Mouse (Mus musculus) thymus, postnatal 36 days (tissue): Measurements from ENCODE around the gene Atxn10.
"Not testable (repeated sequence)": the region's sequence is repeated elsewhere in the genome, so short reads cannot be mapped to it uniquely, and the experiment has no call there.

ENCODE experiments used
- DNase-seq, 2 experiments: peaks; one replicate each; pipeline ENCODE4 v3.0.0; 2022; ENCODE audit warnings: mixed read lengths in 2 of 2

The Atxn10 gene

DNA sequence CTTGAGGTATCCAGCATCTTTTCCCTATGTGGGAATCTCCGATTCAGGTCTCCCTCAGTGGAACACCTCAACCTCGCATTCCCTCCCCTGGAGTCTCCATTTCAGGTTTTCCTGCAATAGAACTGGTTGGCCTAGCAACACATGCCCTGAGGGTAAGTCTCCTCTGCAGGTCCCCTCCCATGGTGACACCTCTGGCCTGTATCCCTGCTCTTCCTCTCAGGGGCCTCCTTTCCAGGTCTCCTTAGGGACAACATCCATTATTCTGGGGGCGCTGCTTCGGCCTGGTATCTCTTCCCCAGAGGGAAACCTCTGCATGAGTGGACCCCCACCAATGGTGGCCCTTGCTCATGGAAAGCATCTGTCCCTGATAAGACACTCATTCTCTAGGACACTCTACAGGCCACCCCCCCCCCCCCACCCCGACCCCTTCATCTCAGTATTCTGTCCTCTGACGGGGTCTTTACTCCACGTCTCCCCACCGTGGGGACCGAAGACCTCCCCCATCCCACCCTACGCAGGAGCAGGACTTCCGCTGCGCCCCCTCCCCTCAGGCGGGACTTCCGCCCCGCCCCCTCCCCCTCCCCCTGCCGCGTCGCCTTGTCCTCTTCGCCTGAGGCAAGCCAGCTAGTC lies at the start of gene Atxn10:
Gene Atxn10, plus strand, starts transcription at position 575 of the 630 bp plus-strand sequence.
- DNase-seq = no peak

- DNase-seq = no peak
Observed at GRCm38 (mm10) chr15:85294632-85295031, 41.4 kb upstream of the Atxn10 start.

DNA sequence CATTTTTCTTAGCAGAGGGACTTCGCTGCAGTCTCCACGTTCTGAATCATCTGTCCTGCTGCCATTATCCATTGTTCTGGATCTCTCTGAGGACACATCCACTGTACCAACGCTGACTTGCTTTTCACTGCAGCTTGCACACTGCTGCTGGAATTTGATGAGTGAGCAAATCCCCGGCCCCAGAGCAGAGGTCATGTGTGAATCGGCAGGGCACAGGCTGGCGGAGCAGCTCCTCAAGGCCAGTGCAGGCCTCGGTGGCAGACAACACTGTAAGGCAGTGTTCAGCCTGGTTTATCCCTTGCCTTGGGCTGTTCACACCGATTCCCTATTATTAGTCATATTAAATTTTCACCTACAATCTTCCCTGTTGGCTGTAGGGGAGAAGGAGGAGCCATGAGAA lies 40.5 kb upstream of the Atxn10 start:
- no peak for DNase-seq

DNA sequence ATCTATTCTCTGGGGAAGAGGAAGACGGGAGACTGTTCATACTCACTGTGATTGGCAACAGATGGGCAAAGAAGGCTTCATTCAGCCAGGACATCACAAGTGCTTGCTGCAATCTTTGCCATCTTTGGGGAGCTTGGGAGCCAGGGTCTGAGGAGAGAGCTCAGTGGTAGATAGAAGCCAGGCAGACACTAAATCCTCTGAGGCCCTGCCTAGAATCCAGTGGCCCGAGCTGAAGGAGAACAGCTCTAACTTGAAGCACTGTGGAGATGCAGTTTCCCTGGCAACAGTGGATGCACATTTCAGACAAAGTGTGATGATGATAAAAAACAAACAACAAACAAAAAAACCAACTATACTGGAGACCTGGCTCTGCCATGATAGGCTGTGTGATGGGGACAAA lies 40.1 kb upstream of the Atxn10 start:
- DNase-seq = no peak

DNA sequence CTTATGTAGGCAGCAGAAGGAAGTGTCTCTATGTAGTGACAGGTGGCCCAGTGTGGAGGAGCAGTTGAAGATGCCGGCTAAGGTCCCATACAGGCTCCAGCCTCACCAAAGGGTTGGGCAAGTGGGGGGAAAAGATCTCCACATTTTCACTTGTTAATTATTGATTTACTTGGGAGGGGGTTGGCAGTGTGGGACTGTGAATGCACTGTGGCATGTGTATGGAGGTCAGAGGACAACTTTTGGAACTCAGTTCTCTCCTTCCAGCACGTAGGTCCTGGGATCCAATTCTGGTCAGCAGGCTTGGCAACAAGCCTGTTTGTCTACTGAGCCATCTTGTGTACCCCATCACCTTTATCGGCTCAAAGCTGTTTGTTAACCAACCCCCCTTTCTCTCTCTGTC lies 39.5 kb upstream of the Atxn10 start:
- no peak for DNase-seq

DNA sequence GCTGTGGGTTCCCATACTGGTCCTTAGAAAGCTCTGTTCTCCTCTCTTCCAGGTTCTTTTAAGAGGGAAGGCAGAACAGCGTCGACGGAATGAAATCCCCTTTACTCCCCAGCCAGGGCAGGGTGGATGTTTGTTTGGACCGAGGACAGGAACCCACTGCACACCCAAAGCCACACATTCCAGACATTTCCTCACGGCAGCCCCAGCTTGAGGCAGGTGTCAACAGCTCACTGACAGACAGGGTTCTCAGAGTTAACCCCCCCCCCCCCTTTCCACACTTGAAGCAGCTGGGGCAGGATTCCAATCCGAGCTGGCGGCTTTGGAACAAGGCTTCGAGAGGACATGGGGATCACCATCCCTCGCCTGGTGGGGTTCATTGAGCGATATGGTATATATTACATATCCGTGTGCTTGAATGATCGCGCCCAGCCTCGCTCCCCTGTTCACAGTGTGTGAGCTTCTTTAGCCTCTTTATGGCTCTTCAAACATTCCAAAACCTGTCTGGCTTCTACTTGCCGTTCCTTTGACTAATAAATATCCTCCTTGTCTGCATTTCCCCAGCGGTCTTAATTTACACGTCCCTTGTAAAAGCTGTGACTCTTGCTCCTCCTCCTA lies 37.8 kb upstream of the Atxn10 start:
- DNase-seq = no peak

- no peak for DNase-seq
Observed at GRCm38 (mm10) chr15:85298946-85299345, 37.1 kb upstream of the Atxn10 start.

DNA sequence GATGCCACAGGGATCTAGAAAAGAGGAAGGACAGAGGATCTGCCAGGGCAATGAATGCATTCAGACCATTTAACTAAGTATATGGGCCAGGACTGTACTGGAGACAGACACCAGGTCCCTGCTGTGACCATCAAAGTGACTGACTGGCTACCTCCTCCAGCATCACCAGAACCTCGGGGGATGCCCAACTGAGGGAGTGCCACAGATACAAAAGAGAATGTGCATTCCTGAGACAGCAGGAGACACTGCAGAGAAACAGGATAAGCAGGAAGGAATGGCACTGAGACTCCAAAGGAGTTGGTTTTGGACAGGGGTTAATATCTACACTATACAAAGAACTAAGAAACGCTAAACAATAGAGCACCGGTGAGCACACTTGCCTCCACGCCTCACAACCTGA lies 32.8 kb upstream of the Atxn10 start:
- DNase-seq = no peak

GRCm38 (mm10) chr15:85303976-85304375 lies 32.1 kb upstream of the Atxn10 start:
- DNase-seq = no peak

- DNase-seq = no peak
Observed at GRCm38 (mm10) chr15:85307061-85307660, 28.9 kb upstream of the Atxn10 start.

DNA sequence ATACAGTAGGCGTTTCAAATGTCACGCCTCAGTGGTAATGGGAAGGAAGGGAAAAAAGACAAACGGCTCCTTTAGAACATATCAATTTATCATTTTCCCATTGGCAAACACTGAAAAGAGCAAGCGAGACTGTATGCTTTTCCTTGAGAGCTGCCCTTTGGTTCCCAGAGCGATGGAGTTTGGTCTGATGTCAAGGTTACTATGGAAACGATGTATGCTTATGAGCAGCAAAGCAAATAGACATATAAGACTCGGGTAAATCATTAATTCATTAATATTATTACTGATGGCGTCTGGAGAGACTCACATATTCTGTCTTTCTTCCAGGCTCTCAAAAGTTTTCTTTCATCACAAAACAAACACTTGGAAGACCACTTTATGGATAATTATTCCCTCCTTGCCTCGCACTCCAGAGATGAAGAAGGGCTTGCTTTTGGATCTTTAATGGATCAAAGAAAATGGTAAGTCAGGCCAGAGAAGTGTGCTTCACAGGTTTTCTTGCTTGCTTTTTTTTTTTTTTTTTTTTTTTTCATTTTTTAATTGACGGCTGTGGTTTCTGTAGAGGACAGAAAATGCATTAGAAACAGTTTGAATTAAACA lies 24.9 kb upstream of the Atxn10 start:
- no peak for DNase-seq

- peak; percentile 62 to 69 for DNase-seq
Observed at GRCm38 (mm10) chr15:85315378-85316025, 20.5 kb upstream of the Atxn10 start.

DNA sequence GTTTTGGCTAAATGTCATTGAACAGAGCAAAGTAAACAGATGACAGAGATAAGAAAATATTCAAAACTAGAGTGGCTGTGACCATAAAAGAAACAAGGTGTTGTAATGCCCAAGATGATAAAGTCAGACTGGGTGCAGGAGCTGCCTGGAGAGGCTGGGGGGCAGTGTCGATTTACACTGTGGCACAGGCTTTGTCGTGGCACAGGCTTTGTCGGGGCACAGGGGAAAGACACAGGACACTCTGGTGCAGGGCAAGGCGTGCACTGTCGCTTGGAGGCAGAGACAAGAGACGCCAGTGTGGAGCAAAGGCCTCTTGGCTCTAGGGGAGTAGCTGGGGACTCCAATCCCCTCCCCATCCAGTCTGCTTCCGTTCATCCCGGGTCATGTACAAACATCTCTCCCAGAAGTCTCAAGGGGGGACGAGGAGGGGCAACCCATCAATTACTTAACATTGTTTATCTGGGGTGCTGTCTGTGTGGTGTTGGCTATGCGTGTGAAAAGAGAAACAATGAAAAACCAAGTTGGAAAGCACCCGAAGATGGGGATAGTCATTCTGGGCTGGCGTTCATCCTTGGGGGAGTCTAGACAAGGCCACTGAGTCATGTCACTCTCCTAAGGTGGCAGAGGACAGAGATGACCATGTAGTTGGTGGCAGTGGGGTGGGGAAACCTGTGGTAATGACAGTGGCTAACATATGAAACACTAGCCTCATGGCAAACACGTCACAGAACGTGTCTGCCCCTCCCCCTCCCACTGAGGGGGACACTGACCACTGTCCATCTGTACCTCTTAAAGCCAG lies 19.5 kb upstream of the Atxn10 start:
- DNase-seq = no peak

GRCm38 (mm10) chr15:85319924-85320668 lies 15.9 kb upstream of the Atxn10 start:
- no peak for DNase-seq

- no peak for DNase-seq
Observed at GRCm38 (mm10) chr15:85323214-85323613, 12.8 kb upstream of the Atxn10 start.

GRCm38 (mm10) chr15:85324426-85324825 lies 11.6 kb upstream of the Atxn10 start:
- no peak for DNase-seq

GRCm38 (mm10) chr15:85327808-85328207 lies 8.2 kb upstream of the Atxn10 start:
- DNase-seq = no peak

GRCm38 (mm10) chr15:85328455-85328854 lies 7.6 kb upstream of the Atxn10 start:
- peak; percentile 31 to 36 for DNase-seq

- no peak for DNase-seq
Observed at GRCm38 (mm10) chr15:85329096-85329495, 6.9 kb upstream of the Atxn10 start.

DNA sequence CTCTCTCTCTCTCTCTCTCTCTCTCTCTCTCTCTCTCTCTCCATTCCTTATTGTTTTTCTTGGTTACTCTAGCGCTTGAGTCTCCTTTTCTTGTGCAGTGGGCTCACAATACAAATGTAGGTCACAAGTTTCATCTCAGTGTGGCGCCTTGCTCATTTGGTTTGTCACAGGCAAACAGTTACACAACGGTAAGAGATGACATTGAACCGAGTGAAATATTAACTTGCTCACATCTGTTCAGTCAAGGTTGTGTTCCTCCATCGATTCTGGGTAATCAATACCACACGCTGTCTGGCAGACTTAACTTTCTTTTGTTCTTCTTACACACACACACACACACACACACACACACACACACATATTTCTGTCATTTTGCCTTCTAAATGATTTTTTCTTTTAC lies 6.0 kb upstream of the Atxn10 start:
- DNase-seq = no peak

- DNase-seq = not testable (repeated sequence)
Observed at GRCm38 (mm10) chr15:85333511-85333910, 2.5 kb upstream of the Atxn10 start.

DNA sequence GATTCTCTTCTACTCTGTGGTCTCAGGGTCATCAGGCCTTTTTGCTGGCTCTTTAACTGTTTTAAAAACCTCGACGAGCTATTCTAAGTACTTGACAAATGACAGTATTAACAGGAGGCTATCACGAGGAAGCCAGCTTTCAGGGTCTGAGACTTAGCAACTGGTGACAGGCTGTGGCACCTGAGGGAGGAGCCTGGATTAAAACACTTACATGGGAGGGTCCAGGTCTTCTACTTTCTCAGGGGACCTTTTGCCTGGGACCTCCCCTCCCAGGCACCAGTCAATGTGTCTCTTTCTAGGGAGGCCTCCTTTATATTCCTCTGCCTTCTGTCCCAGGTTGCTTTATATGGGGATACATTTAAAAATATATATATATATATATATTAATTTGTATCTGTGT lies 1.8 kb upstream of the Atxn10 start:
- DNase-seq = no peak
